Mouse (Mus musculus): ENCODE measurements around the gene Wdfy3.

DNA sequence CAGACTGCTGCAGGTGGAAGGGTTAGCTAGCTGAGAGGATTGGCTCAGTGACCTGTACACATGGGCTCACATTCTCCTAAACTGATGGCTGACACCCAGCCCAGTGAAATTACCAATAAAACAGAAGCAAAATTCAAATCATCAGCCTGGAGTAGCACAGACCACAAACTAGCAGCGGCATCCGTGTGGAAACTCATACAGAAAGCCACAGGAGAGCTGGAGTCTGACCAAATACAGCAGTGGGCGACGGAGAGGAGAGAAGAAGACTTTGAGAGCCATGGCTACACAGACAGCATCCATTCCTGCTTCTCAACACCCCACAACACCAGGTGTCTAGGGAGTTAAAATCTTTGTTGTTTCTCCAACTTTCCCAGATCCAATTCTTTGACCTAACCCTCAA is 110.8 kb downstream of the Wdfy3 start:
- TF ChIP-seq CTCF (IDR thresholded peaks at IDR 0.05; ENCODE audit: low read depth) = no peak
- TF ChIP-seq EP300 (IDR thresholded peaks at IDR 0.05; ENCODE audit: low read depth) = no peak
